Mouse (Mus musculus) midbrain, embryonic 16.5 days (tissue): ENCODE data around the gene Ntrk1. TPM values are rescaled to one million over a fixed set of nuclear protein-coding genes. Genes with fewer than 3 reads are reported as not detected.
A peak's percentile ranks its signal among the peaks of the same experiment; 100 is the strongest.
"Not testable (repeated sequence)": the region's sequence is repeated elsewhere in the genome, so short reads cannot be mapped to it uniquely, and the experiment has no call there.

ENCODE experiments used
- ATAC-seq: fragments of 200-750 bp; cut with Nextera tagmentation; 2 replicates; pipeline ENCODE4 v1.8.0; 2017; ENCODE audit warnings: moderate TSS enrichment
- H3K27ac ChIP-seq: fragments of 300-500 bp; sonication (generic); 2 replicates; pipeline ENCODE4 v1.5.1; 2014; ENCODE audit warnings: mild to moderate bottlenecking, low read length, mixed read lengths
- H3K27me3 ChIP-seq: fragments of 300-500 bp; sonication (generic); 2 replicates; pipeline ENCODE4 v1.6.1; 2014; ENCODE audit warnings: low read depth, low read length, mixed read lengths; ENCODE audit not compliant: control insufficient read depth, insufficient read depth
- H3K36me3 ChIP-seq: fragments of 300-500 bp; sonication (generic); 2 replicates; pipeline ENCODE4 v1.6.1; 2014; ENCODE audit warnings: mild to moderate bottlenecking, low read length, moderate library complexity, mixed read lengths; ENCODE audit not compliant: control insufficient read depth, insufficient read depth
- H3K4me1 ChIP-seq: fragments of 300-500 bp; sonication (generic); 2 replicates; pipeline ENCODE4 v1.6.1; 2014; ENCODE audit warnings: mild to moderate bottlenecking, low read length, mixed read lengths; ENCODE audit not compliant: control insufficient read depth, insufficient read depth
- H3K4me2 ChIP-seq: fragments of 300-500 bp; sonication (generic); 2 replicates; pipeline ENCODE4 v1.6.1; 2014; ENCODE audit warnings: mild to moderate bottlenecking, low read length, mixed read lengths
- H3K4me3 ChIP-seq: fragments of 300-500 bp; sonication (generic); 2 replicates; pipeline ENCODE4 v1.5.1; 2014; ENCODE audit warnings: low read depth, mild to moderate bottlenecking, low read length, moderate library complexity, mixed read lengths
- H3K9ac ChIP-seq: fragments of 300-500 bp; sonication (generic); 2 replicates; pipeline ENCODE4 v1.6.1; 2014; ENCODE audit warnings: low read depth, low read length, mixed read lengths
- H3K9me3 ChIP-seq: fragments of 300-500 bp; sonication (generic); replicated peaks from 2 replicates; pipeline ENCODE4 v1.6.1; 2014; ENCODE audit warnings: mild to moderate bottlenecking, low read length, mixed read lengths; ENCODE audit not compliant: control insufficient read depth, poor library complexity, severe bottlenecking
- WGBS: fragments of 180-500 bp; shearing (Covaris S2); extraction: QIAGEN DNeasy Blood & Tissue Kit; methylation state at CpG from one replicate; pipeline ENCODE4 v1.1.7; 2014; 5-methylcytosine and 5-hydroxymethylcytosine counted together
- polyA plus RNA-seq: library from polyadenylated mRNA; unstranded; fragments of >200 nt; fragmentation: Nextera tagmentation; extraction: Ambion mirVana; gene quantifications from 2 replicates; pipeline ENCODE4 v1.2.1, GENCODE M21; 2015

Ntrk1 gene
- polyA plus RNA-seq = 1.3 and 1.4 TPM in 2 replicates

DNA sequence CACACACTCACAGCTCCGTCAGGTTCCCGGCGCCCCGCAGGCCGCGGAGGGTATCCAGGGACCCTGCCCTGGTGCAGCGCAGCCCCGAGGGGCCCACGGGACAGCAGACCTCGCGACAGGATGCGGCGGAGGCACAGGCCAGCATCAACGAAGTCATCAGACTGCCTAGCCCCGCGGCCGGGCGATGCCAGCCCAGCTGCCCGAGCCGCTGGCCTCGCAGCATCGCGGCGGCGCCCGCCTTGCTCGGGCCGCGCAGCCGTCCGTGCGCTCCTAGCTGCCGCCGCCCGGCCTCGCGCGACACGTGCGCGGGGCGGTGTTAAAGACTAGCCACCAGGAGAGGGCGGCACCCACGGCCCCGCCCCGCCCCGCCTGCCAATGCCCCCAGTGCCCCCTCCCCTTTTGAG is at the start of gene Ntrk1:
Gene Ntrk1 (minus strand): TSS at position 241 of the 404 bp plus-strand sequence.
- H3K9ac ChIP-seq = peak within 1 kb of the TSS; percentile 50
- under 1% methylated on average over 46 of the region's 47 CpGs for WGBS
- ATAC-seq = peak; percentile 33
- H3K4me1 ChIP-seq = peaks cover 15% of the 10 kb centered on the region
- H3K27me3 ChIP-seq = peaks cover 74% of the 10 kb centered on the region
- H3K4me2 ChIP-seq = peak within 1 kb of the TSS; percentile 60
- no peak within 1 kb of the TSS for H3K27ac ChIP-seq
- peak within 1 kb of the TSS; percentile 30 for H3K4me3 ChIP-seq
- H3K9me3 ChIP-seq = no peaks in the 10 kb centered on the region
- no peaks in the 10 kb centered on the region for H3K36me3 ChIP-seq

DNA sequence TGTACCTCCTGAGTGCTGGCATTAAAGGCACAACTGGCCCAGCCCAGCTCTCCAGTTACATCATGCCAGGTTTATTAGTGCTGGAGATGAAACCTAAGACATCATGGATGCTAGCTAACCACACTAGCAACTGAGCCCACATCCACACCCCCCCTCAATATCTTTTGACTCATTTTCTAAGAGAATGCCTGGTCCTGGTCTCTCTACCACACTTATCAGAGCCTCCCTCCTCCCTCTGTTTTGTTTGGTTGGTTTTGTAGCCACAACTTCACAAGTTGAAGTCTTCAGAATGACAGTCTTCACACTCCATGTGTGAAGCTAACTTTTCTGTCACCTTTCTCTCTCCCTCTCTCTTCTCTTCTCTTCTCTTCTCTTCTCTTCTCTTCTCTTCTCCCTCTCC is 45.9 kb upstream of the Ntrk1 start:
- no peak overlapping the region for H3K4me2 ChIP-seq
- no peak overlapping the region for H3K27ac ChIP-seq
- ATAC-seq = no peak
- H3K9ac ChIP-seq = no peak overlapping the region
- H3K27me3 ChIP-seq = no peaks in the 10 kb centered on the region
- no peaks in the 10 kb centered on the region for H3K4me1 ChIP-seq
- no peaks in the 10 kb centered on the region for H3K9me3 ChIP-seq
- H3K4me3 ChIP-seq = no peak overlapping the region
- H3K36me3 ChIP-seq = no peaks in the 10 kb centered on the region

DNA sequence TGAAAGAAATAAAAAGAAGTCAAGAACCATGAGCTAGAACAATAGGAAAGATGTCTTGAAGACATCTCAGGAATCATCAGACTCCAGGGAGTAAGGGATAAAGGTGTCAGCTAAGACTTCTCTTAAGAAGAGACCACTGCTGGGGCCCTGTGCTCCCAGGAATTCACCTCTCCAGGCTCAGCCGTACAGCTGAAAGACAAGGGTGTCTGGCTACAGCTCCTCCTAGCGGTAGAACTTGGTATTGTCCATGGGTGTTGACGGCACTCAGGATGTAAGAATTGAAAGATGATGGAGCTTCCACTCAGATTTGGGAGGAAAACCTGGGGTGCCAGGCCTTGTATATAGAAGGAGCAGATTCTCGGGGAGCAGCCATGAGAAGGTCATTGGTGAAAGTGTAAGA is 43.7 kb upstream of the Ntrk1 start:
- Histone ChIP-seq H3K36me3 (no peaks in the 10 kb centered on the region), H3K9me3 (no peaks in the 10 kb centered on the region), H3K27me3 (no peaks in the 10 kb centered on the region), H3K4me2 (no peak overlapping the region), H3K4me3 (no peak overlapping the region), H3K4me1 (no peaks in the 10 kb centered on the region), H3K9ac (no peak overlapping the region), H3K27ac (no peak overlapping the region)
- no peak for ATAC-seq
- under 1% methylated on average over 4 of the region's 4 CpGs for WGBS

DNA sequence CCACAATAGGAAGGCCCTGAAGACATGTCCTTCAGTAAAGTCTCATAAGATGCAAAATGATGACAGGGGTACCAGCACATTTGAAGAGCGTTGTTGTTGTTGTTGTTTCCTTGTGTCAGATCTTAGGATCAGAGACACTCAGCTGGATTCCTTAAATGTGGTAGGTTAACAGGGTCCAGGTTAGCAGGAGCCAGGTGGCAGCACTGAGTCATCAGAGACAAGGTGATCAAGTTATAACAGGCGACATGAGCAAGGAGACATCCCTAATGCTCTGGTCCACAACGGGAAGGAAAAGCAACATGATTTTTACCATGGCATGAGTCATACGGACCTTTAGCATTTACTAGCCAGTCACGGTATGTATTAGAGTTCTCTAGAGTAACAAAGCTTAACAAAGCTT is 38.5 kb upstream of the Ntrk1 start:
- WGBS = 72% methylated on average over 5 of the region's 5 CpGs
- H3K4me3 ChIP-seq = no peak overlapping the region
- no peaks in the 10 kb centered on the region for H3K27me3 ChIP-seq
- no peak overlapping the region for H3K27ac ChIP-seq
- no peak for ATAC-seq
- H3K9ac ChIP-seq = no peak overlapping the region
- H3K4me1 ChIP-seq = no peaks in the 10 kb centered on the region
- H3K36me3 ChIP-seq = no peaks in the 10 kb centered on the region
- no peaks in the 10 kb centered on the region for H3K9me3 ChIP-seq
- no peak overlapping the region for H3K4me2 ChIP-seq

DNA sequence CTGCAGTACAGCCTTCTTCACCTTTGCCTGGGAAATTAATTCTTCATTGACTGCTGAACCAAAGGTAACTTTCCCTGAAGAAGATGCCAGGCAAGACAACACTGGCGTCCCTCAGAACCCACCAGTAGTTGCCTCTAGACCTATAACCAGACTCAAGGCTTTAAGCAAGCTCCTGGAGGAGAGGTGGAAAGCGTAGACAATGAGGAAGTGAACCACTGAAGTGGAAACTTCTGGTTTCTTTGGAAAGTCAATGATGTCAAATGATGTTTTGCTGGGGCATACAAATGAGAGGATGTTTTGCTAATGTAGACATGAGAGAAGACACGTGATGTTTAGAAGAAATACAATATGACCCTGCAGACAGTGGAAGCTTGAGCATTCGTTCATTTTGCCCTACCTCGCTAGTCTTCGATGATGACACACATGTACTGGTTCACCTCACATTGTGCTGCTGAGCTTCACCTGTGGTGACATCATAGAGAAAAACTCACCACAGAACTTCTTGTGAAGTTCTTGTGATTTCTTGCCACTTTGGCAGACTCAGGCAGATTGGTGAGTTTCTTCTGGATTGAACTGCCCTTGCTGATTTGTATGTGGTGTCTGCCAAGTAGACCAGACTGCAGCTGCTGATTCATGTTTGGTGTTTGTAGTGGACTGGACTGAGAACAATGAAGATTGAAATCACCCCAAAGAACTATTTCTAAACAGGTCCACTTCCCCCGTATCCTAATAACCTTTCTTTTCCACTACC is 37.3 kb upstream of the Ntrk1 start:
- Histone ChIP-seq H3K9ac (no peak overlapping the region), H3K4me1 (no peaks in the 10 kb centered on the region), H3K4me3 (no peak overlapping the region), H3K27ac (no peak overlapping the region), H3K4me2 (no peak overlapping the region), H3K9me3 (no peaks in the 10 kb centered on the region), H3K27me3 (no peaks in the 10 kb centered on the region), H3K36me3 (no peaks in the 10 kb centered on the region)
- WGBS = 87% methylated on average over 7 of the region's 7 CpGs
- ATAC-seq = no peak

DNA sequence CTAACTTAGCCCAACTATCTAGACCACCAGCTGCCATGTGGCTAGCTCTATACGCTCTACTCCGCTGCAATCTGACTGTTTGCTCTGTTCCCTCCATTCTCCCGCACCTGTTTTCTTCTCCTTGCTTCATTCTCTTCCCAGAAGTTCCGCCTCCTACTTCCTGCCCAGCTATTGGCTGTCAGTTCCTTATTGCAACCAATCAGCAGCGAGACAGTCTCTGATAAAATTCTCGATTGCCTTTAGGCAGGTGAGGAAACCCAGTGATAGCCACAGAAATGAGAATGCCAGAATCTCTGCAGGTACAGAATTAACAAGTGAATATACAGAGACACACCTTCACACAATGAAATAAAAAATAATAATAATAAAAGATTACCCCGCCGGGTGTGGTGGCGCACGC is 34.1 kb upstream of the Ntrk1 start:
- 58% methylated on average over 10 of the region's 10 CpGs for WGBS

DNA sequence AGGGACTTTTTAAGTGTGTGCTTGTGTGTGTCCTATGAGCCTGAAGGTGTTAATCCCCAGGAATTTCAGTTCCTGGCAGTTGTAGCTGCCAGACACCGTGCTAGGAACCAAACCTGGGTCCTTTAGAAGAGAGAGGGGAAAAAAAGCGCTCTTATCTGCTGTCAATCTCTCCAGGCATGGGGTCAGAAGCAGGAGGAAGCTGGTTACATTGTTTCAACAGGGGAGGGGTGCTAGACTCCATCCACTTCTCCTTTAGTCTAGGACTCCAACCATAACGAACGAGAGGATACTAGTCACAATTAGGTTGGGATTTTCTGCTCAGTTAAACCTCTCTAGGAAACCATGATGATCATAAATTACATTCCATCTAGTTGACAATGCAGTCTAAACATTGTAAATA is 33.5 kb upstream of the Ntrk1 start:
- Histone ChIP-seq H3K27ac (no peak overlapping the region), H3K36me3 (no peaks in the 10 kb centered on the region), H3K9me3 (no peaks in the 10 kb centered on the region), H3K9ac (no peak overlapping the region), H3K4me1 (no peaks in the 10 kb centered on the region), H3K4me3 (no peak overlapping the region), H3K4me2 (no peak overlapping the region), H3K27me3 (no peaks in the 10 kb centered on the region)
- 65% methylated on average over 4 of the region's 4 CpGs for WGBS
- ATAC-seq = no peak

More for the DNA sequence above, 34.1 kb upstream of the Ntrk1 start:
- H3K9me3 ChIP-seq = no peaks in the 10 kb centered on the region
- ATAC-seq = no peak
- H3K4me2 ChIP-seq = no peak overlapping the region
- H3K36me3 ChIP-seq = no peaks in the 10 kb centered on the region
- H3K4me3 ChIP-seq = no peak overlapping the region
- H3K9ac ChIP-seq = no peak overlapping the region
- H3K27ac ChIP-seq = no peak overlapping the region
- no peaks in the 10 kb centered on the region for H3K4me1 ChIP-seq
- H3K27me3 ChIP-seq = no peaks in the 10 kb centered on the region

DNA sequence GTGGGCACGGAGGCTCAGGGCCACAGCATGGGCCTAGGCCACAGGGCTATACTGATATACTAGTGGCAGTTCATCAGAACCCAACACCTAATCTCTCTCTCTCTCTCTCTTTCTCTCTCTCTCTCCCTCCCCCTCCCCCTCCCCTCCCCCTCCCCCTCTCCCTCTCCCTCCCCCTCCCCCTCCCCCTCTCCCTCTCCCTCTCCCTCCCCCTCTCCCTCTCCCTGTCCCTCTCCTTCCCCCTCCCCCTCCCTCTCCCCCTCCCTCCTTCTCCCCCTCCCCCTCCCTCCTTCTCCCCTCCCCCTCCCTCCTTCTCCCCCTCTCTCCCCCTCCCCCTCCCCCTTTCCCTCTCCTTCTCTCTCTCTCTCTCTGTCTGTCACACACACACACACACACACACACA is 29.2 kb upstream of the Ntrk1 start, which contains the start of gene Pear1:
Gene Pear1 (minus strand): TSS at position 101 of the 400 bp plus-strand sequence.
- H3K4me2 ChIP-seq, ATAC-seq, H3K9me3 ChIP-seq, H3K4me3 ChIP-seq, H3K4me1 ChIP-seq, H3K9ac ChIP-seq, H3K27ac ChIP-seq, H3K36me3 ChIP-seq, H3K27me3 ChIP-seq: not testable (repeated sequence)
- 81% methylated on average over 1 of the region's 1 CpGs for WGBS

DNA sequence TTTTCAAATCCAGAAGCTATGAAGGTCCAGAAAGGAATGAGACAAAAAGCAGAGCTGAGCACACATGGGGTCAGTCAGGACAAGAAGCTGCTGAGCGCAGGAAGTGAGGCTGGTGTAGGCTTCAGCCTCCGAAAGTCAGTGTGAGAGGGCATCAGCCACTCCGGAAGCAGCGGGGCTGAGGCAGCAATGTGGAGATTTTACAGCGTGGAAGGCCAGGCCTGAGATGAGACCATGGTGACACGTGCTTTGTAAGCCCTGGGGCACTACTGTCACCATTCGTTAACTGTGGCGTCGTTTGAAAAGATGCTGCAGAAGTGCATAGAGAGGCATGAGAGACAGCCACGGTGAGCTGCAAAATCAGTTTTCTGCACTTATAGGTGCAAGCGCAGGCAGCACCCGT is 23.3 kb upstream of the Ntrk1 start:
- 0 out of 2 replicates have a peak, but pooled peaks have one; percentile 38 for ATAC-seq

More for the DNA sequence above, 23.3 kb upstream of the Ntrk1 start:
- Histone ChIP-seq H3K4me2 (no peak overlapping the region), H3K9ac (no peak overlapping the region), H3K4me1 (peaks cover 3% of the 10 kb centered on the region; the same call in 1 of the 2 replicates), H3K9me3 (no peaks in the 10 kb centered on the region), H3K27ac (no peak overlapping the region), H3K4me3 (no peak overlapping the region), H3K36me3 (no peaks in the 10 kb centered on the region), H3K27me3 (no peaks in the 10 kb centered on the region; the same call in 1 of the 2 replicates)
- WGBS = 54% methylated on average over 12 of the region's 12 CpGs
